Mouse (Mus musculus) regulatory T cell (primary cell): ENCODE data around the gene Fbxw4.

Experiments used
- in situ Hi-C: fragments of 300-600 bp; cut with MboI, MseI; formaldehyde crosslinking; loops from one replicate; pipeline ENCODE4 v1.15.1; 2025; ENCODE audit warnings: high pct_unique_total_duplicates

The Fbxw4 gene

GRCm38 (mm10) chr19:45659738-45660502 lies at the start of gene Fbxw4:
Gene Fbxw4, minus strand, starts transcription at chr19:45660312.
- in situ Hi-C loops = no loop called here

- in situ Hi-C loops = no loop called here
Measured at GRCm38 (mm10) chr19:45708704-45709103, 48.6 kb upstream of the Fbxw4 start.

DNA sequence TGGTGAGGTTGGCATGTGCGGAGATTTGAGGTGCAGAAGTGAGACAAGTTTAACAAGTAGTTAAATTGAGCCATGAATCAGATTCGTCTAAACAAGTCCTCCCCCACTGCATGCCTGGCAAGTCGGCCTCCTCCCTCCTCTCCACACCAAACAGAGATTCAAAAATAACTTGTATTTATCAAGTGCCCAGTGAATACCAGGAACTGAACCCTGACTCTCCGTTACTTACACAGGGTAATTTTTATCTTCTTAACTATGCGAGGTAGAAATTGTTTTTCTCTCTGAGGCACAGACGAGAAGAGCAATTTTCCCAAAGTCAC lies 36.1 kb upstream of the Fbxw4 start:
- in situ Hi-C loops = no loop called here

GRCm38 (mm10) chr19:45695496-45696280 lies 35.6 kb upstream of the Fbxw4 start:
- in situ Hi-C loops = no loop called here

GRCm38 (mm10) chr19:45694056-45694455 lies 33.9 kb upstream of the Fbxw4 start:
- in situ Hi-C loops = no loop called here

DNA sequence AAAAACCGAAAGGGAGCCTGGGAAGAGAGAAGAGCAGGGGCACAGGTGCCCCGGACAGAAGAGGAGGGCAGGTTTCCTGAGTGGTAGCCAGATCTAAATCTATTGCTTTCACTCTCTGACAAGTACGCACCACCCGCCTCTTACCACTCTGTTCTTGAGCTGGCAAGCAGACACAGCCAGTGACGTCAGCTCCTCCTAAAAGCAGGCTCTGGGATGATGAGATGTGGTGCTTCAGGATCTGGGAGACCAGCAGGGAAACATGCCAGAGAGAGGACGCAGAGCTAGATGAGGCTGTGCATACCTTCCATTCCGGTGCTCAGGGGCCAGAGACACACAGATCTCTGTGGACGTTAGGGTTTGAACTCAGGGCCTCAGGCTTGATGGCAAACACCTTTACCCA lies 32.1 kb upstream of the Fbxw4 start:
- in situ Hi-C loops = no loop called here

- in situ Hi-C loops = no loop called here
Measured at GRCm38 (mm10) chr19:45691001-45691535, 31.0 kb upstream of the Fbxw4 start.

GRCm38 (mm10) chr19:45687001-45687400 lies 26.9 kb upstream of the Fbxw4 start:
- in situ Hi-C loops = loop anchor here (5.0 kb wide), 1 partner anchor 40 kb away; no protein-coding TSS in a partner anchor

GRCm38 (mm10) chr19:45683676-45684075 lies 23.6 kb upstream of the Fbxw4 start:
- in situ Hi-C loops = loop anchor here (5.0 kb wide), 1 partner anchor 36 kb away; no protein-coding TSS in a partner anchor

DNA sequence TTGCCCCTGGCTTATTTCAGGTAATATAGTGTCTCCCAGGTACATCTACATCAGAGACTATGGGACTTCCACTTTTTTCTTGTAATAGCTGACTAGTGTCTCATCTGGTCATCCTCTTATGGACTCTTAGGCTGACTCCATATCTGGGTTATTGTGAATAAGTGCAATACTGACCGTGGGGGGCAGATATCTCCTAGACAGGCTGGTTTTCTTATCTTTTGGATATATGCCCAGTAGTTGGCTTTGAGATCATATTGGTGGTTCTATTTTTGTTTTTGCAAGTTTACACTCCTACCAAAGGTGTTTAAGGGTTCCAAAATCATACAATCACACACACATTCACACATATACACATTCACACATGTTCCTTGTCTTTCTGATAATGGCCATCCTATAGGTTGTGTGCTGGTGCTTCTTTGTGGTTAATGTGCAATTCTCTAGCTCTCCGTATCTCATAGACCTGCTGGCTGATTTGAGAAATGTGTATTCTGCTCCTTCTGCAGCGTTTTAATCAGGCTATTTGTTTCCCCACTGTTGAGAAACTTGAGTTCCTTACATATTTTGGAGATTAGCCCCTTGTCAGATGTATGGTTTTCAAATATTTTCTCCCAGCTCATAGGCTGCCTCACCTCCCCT lies 20.5 kb upstream of the Fbxw4 start:
- in situ Hi-C loops = loop anchor here (5.0 kb wide), 1 partner anchor 33 kb away; no protein-coding TSS in a partner anchor

DNA sequence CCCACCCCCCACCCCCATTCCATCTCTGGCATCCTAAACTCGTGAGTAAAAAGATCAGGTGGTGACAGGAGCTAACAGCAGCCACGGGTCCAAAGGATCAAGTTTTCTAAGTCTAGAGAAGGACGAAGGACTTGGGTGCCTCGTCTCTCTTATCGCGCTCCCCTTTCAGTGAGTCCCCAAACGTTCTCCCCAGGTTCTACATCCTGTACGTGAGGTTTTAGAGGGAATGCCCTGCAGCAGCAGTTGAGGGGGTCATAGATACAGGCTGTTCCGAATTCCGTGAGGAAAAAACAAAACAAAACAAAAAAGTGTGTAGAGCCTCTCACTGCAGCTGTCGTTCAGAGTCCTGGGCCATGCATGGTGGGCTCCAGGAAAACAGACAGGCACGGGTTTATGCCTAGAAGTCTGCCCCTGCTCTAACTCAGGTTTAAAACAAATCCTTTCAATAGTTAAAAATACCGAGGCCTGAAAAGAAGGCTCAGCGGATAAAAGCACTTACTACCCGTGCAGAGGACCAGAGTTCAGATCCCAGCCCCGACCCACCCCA lies 16.7 kb upstream of the Fbxw4 start:
- in situ Hi-C loops = no loop called here

DNA sequence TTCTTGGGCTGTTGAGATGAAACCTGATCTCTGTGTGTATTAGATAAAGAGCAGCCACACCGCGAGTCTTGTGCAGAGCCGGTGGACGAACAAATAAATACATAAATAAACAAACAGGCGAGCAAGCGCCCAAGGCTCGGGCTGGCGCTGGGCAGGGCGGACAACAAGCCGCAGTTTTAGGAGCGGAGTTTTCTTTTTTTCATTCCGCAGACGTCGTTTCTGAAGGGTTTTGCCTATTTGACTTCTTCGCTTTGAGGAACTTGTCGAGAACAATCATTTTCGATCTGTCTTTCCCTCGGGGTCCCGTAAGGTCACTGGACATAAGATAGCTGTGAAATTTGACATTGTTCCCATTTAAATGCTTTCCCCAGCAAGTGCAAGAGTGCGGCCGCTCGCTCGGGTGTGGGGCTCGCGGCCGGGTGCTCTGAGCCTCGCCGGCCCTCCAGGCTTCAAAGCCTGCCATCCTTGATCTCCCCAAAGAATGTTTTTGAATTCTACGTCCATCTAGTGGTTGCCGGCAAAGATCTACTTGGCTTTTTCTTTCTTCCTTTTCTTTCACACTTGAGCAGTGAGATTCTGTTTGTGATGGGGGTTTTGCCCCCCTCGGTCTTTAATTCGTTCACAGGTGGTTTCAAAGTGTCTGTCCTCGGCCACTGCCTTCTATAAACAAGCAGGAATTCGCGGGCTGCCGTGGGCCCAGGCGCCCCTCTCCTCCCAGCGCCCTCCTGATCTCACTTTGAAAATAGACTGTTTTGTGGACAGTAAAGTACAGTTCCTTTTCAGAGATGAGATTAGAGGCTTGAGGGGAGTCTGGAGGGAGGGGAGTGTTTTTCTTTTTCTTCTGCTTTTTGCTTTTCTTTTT lies 15.8 kb upstream of the Fbxw4 start:
- in situ Hi-C loops = no loop called here

DNA sequence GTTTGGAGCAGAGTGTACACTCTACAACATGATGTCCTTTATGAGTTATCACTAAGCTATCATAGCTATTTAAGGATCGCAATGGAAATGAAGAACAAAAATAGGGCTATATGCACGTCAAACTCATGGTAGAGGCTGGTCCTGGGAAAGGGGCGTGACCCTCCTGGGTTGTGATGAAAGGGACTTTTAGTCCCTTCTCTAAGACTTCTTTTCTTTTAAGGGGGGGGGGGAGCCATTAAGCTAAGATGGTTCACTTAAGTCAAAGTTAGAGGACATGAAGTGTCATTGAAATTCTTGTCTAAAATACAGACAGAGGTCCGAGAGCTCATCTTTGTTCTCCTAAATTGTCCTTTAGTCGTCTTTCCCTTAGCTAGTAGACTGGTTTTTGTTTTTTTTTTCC lies 15.1 kb upstream of the Fbxw4 start:
- in situ Hi-C loops = no loop called here

GRCm38 (mm10) chr19:45672971-45673370 lies 12.9 kb upstream of the Fbxw4 start:
- in situ Hi-C loops = no loop called here

DNA sequence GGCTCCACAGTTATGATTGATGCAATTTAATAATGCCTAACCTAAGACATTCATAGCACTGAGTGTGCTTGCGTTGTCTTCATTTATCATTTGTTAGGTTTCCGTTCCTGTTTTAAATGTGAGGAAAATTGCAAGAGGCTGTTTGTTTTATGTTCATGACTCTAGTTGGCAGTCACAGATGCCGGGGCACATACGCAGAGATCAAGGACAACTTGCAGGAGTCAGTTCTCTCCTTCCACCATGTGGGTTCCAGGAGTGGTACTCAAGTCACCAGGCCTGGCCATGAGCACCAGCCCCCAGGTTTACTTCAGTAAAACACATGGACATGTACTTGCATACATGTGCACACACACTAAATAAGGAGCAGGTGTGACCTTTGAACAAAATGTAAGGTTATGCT lies 8.9 kb upstream of the Fbxw4 start:
- in situ Hi-C loops = no loop called here

GRCm38 (mm10) chr19:45663851-45664250 lies 3.7 kb upstream of the Fbxw4 start:
- in situ Hi-C loops = no loop called here

GRCm38 (mm10) chr19:45660503-45660790 lies 335 bp upstream of the Fbxw4 start:
- in situ Hi-C loops = no loop called here

DNA sequence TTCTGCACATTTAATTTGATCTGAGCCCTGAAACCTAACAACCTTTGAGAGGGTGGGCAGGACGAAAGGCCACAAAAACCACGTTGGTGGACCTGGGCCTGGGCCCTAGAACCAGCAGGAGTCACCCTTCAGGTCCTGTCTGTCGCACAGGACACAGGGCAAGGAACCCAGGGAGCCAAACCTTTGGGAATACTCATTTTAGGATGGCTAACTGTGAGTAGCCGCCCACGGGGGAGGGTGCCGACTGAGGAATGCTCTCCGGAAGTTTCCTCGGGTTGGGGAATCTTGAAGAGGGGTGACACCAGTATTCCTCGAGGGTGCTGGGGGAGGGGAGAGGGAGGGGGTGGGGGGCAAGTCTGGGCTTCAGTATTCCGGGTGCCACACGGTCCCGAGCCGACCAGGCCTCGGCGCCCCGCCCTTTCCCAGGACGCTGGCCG lies 793 bp downstream of the Fbxw4 start:
- in situ Hi-C loops = no loop called here

- in situ Hi-C loops = no loop called here
Measured at GRCm38 (mm10) chr19:45658556-45659268, 1.4 kb downstream of the Fbxw4 start.

GRCm38 (mm10) chr19:45657828-45658227 lies 2.3 kb downstream of the Fbxw4 start:
- in situ Hi-C loops = no loop called here
